In the genomic region with DNA sequence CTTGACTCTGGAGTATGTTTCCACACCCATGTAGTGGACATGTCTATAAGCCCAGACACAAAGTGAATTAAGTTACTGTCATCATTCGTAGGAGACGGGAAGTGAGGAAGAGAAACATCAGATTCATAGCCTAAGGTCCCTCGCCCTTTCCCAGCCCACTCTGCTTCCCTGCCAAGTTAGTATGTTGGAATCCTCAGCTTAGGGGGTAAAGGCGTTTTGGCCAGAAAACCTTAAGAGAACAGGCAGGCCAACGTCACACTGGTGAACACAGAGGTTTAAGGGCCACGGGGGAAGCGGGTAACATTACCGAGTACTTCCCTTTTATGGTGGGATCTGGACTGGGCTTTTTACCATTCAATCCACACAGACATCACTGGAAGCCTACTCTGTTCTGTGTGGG, we compare ENCODE assay signal across 25 mouse cellular contexts. TPM values are rescaled to one million over a fixed set of nuclear protein-coding genes. Genes with fewer than 3 reads are reported as not detected.
DNase-seq lines count a peak whose midpoint lies in the region; ATAC-seq and TF ChIP-seq lines count a peak whose summit lies in the region.
"Had no signal": no experiment of that assay in that cellular context is flagged by ENCODE, and none has a peak within 500 bp of the region (broad histone marks: within the 10 kb centered on the region; RNA-seq: fewer than 3 reads in every experiment).

No protein-coding gene starts in this region.

- H3K4me3 ChIP-seq in kidney, adult 2 months (ENCODE audit: insufficient read depth, low read depth, low read length) = peak overlapping the region; percentile 83
- no peak overlapping the region for H3K4me3 ChIP-seq in kidney, embryonic 15.5 days (replicated peaks)
- peak overlapping the region; percentile 72 for H3K4me3 ChIP-seq in lung, adult 2 months (replicated peaks; ENCODE audit: extremely low read depth, low read depth, low read length)
- peak overlapping the region; percentile 81 for H3K4me3 ChIP-seq in brown adipose tissue, adult 24 weeks (ENCODE audit: insufficient read depth, low read depth, low read length)
- H3K4me3 ChIP-seq: forebrain, embryonic 15.5 days; hindbrain, embryonic 12.5 days; limb, embryonic 12.5 days; midbrain, embryonic 12.5 days had no signal

- no peak for DNase-seq in kidney, adult 2 months
- no peak for DNase-seq in lung, adult 2 months
- DNase-seq in lung, adult 18-20 months = no peak
- DNase-seq in right cerebral cortex, adult 18-20 months = no peak
- DNase-seq: adrenal gland, adult 8-10 months; cerebellum, adult 9-11 months; gastrocnemius, postnatal 36 days; heart, postnatal 10 days; kidney, adult 18-20 months; kidney, postnatal 10 days; right cerebral cortex, postnatal 14 days; spleen, adult 18-20 months; thymus, postnatal 25 days had no signal

- no peak overlapping the region for H3K9ac ChIP-seq in kidney, embryonic 15.5 days
- H3K9ac ChIP-seq: forebrain, embryonic 15.5 days; hindbrain, embryonic 12.5 days; limb, embryonic 12.5 days; midbrain, embryonic 12.5 days had no signal

- H3K27me3 ChIP-seq in kidney, adult 2 months (replicated peaks; ENCODE audit: control insufficient read depth, insufficient read depth, low read length) = no peaks in the 10 kb centered on the region
- peaks cover 46% of the 10 kb centered on the region for H3K27me3 ChIP-seq in kidney, embryonic 15.5 days

- peak overlapping the region; percentile 81 for H3K27ac ChIP-seq in kidney, adult 2 months (ENCODE audit: insufficient read depth, low read depth, low read length)
- H3K27ac ChIP-seq in kidney, embryonic 15.5 days = no peak overlapping the region
- H3K27ac ChIP-seq in brown adipose tissue, adult 24 weeks (replicated peaks; ENCODE audit: low read depth, low read length) = peak overlapping the region; percentile 88
- H3K27ac ChIP-seq: embryonic facial prominence, embryonic 10.5 days; forebrain, embryonic 15.5 days; hindbrain, embryonic 12.5 days; limb, embryonic 12.5 days; midbrain, embryonic 12.5 days had no signal

- H3K36me3 ChIP-seq in kidney, adult 2 months (ENCODE audit: control insufficient read depth, insufficient read depth, low read length) = no peaks in the 10 kb centered on the region; the same call in 1 of the 2 replicates
- H3K36me3 ChIP-seq in kidney, embryonic 15.5 days = no peaks in the 10 kb centered on the region
- H3K36me3 ChIP-seq: embryonic facial prominence, embryonic 10.5 days; forebrain, embryonic 15.5 days; hindbrain, embryonic 12.5 days; limb, embryonic 12.5 days; midbrain, embryonic 12.5 days had no signal

- H3K9me3 ChIP-seq in kidney, embryonic 15.5 days (replicated peaks) = no peaks in the 10 kb centered on the region
- H3K9me3 ChIP-seq: embryonic facial prominence, embryonic 10.5 days; forebrain, embryonic 15.5 days; hindbrain, embryonic 12.5 days; limb, embryonic 12.5 days; midbrain, embryonic 12.5 days had no signal

- no peak for TF ChIP-seq POLR2A in kidney, adult 2 months (IDR thresholded peaks at IDR 0.05; ENCODE audit: low read depth, low read length)
- no peak for TF ChIP-seq POLR2A in lung, adult 2 months (IDR thresholded peaks at IDR 0.05; ENCODE audit: borderline replicate concordance, extremely low read depth, low read depth, low read length)

- no peak for TF ChIP-seq CTCF in kidney, adult 2 months (conservative IDR thresholded peaks at IDR 0.05; ENCODE audit: insufficient read depth, insufficient read length, low read depth, low read length)
- no peak for TF ChIP-seq CTCF in lung, adult 2 months (IDR thresholded peaks at IDR 0.05; ENCODE audit: insufficient read depth, low read length)

- H3K4me1 ChIP-seq in kidney, adult 2 months (ENCODE audit: control insufficient read depth, insufficient read depth, low read length) = peaks cover 6% of the 10 kb centered on the region; the same call in 1 of the 2 replicates
- H3K4me1 ChIP-seq in kidney, embryonic 15.5 days = peaks cover 8% of the 10 kb centered on the region; the same call in 1 of the 2 replicates
- H3K4me1 ChIP-seq in lung, adult 2 months (ENCODE audit: control insufficient read depth, insufficient read depth, low read length) = peaks cover 4% of the 10 kb centered on the region; the same call in 1 of the 2 replicates
- no peaks in the 10 kb centered on the region for H3K4me1 ChIP-seq in brown adipose tissue, adult 24 weeks (ENCODE audit: control insufficient read depth, insufficient read depth, insufficient read length, low read length)

- no peak for ATAC-seq in kidney, embryonic 15.5 days (replicated peaks; ENCODE audit: low FRiP score)
- peak; percentile 24 for ATAC-seq in granulocyte monocyte progenitor cell, adult 5-6 weeks (replicated peaks; ENCODE audit: poor library complexity, severe bottlenecking)
- no peak for ATAC-seq in CD4-positive, CD25-positive, alpha-beta regulatory T cell, adult 4 months
- ATAC-seq: activated CD4-positive, CD25-positive, alpha-beta regulatory T cell, adult 4 months; forebrain, embryonic 15.5 days had no signal

- H3K4me2 ChIP-seq in kidney, embryonic 15.5 days = no peak overlapping the region
- H3K4me2 ChIP-seq: forebrain, embryonic 15.5 days; heart, embryonic 11.5 days; hindbrain, embryonic 12.5 days; limb, embryonic 12.5 days; midbrain, embryonic 12.5 days had no signal

- WGBS in kidney, adult 2 months = 74% methylated on average over 8 of the region's 8 CpGs
- 84% methylated on average over 8 of the region's 8 CpGs for WGBS in kidney, embryonic 15.5 days
- WGBS in lung, adult 2 months = 63% methylated on average over 8 of the region's 8 CpGs

RNA-seq across cellular contexts. Expression of gene Adap2, which starts 1.6 kb away (rescaled TPM):
- polyA plus RNA-seq in kidney, adult 2 months (2012; rRNA removed) = 25.9 and 26.8 TPM in 2 replicates
- 2.3 and 2.7 TPM in 2 replicates for polyA plus RNA-seq in kidney, embryonic 15.5 days (2015; fragmentation: Nextera tagmentation; extraction: Ambion mirVana)
- polyA plus RNA-seq in lung, adult 2 months (2012; rRNA removed) = 7.0 and 18.2 TPM in 2 replicates
- 2.9 and 5.8 TPM in 2 replicates for polyA plus RNA-seq in brown adipose tissue, adult 24 weeks (2012; ENCODE audit: insufficient read depth, insufficient read length, missing spikeins)
- total RNA-seq in granulocyte monocyte progenitor cell, adult 5-6 weeks (2014; fragmentation: Nextera tagmentation) = not detected in 2 replicates
- not detected in 2 replicates for total RNA-seq in granulocyte monocyte progenitor cell, adult 5-6 weeks (2017)
- under 1 TPM in 1 of 2 experiments, not detected in 1; 0.17 TPM for polyA plus RNA-seq in CD4-positive, CD25-positive, alpha-beta regulatory T cell, adult 4 months (2017; shearing (Covaris generic))
- total RNA-seq: common myeloid progenitor, adult 5-6 weeks had no signal

RNA-seq across cellular contexts. Expression of gene Tefm, which starts 13.6 kb away (rescaled TPM):
- polyA plus RNA-seq in kidney, adult 2 months (2012; rRNA removed) = 10.2 and 12.3 TPM in 2 replicates
- polyA plus RNA-seq in kidney, embryonic 15.5 days (2015; fragmentation: Nextera tagmentation; extraction: Ambion mirVana) = 36.3 and 36.8 TPM in 2 replicates
- polyA plus RNA-seq in lung, adult 2 months (2012; rRNA removed) = 2.7 and 4.3 TPM in 2 replicates
- 35.2 and 39.9 TPM in 2 replicates for polyA plus RNA-seq in brown adipose tissue, adult 24 weeks (2012; ENCODE audit: insufficient read depth, insufficient read length, missing spikeins)
- 23.9 and 27.3 TPM in 2 replicates for total RNA-seq in granulocyte monocyte progenitor cell, adult 5-6 weeks (2014; fragmentation: Nextera tagmentation)
- total RNA-seq in granulocyte monocyte progenitor cell, adult 5-6 weeks (2017) = 23.1 and 23.8 TPM in 2 replicates
- polyA plus RNA-seq in CD4-positive, CD25-positive, alpha-beta regulatory T cell, adult 4 months (2017; shearing (Covaris generic)) = 10 to 100 TPM; 26.0 to 35.7 TPM

RNA-seq across cellular contexts. Expression of gene Rnf135, which starts 28.1 kb away (rescaled TPM):
- polyA plus RNA-seq in kidney, adult 2 months (2012; rRNA removed) = 7.0 and 7.6 TPM in 2 replicates
- polyA plus RNA-seq in kidney, embryonic 15.5 days (2015; fragmentation: Nextera tagmentation; extraction: Ambion mirVana) = 10.1 and 11.6 TPM in 2 replicates
- 8.1 and 9.4 TPM in 2 replicates for polyA plus RNA-seq in lung, adult 2 months (2012; rRNA removed)
- 4.2 and 4.3 TPM in 2 replicates for polyA plus RNA-seq in brown adipose tissue, adult 24 weeks (2012; ENCODE audit: insufficient read depth, insufficient read length, missing spikeins)
- 11.1 and 11.8 TPM in 2 replicates for total RNA-seq in granulocyte monocyte progenitor cell, adult 5-6 weeks (2014; fragmentation: Nextera tagmentation)
- total RNA-seq in granulocyte monocyte progenitor cell, adult 5-6 weeks (2017) = 3.3 and 6.4 TPM in 2 replicates
- 10 to 100 TPM in 1 of 2 experiments, 1 to 10 TPM in 1; 8.4 to 11.3 TPM for polyA plus RNA-seq in CD4-positive, CD25-positive, alpha-beta regulatory T cell, adult 4 months (2017; shearing (Covaris generic))

RNA-seq across cellular contexts. Expression of gene Rhot1, which starts 53.3 kb away (rescaled TPM):
- 13.7 and 18.3 TPM in 2 replicates for polyA plus RNA-seq in kidney, adult 2 months (2012; rRNA removed)
- polyA plus RNA-seq in kidney, embryonic 15.5 days (2015; fragmentation: Nextera tagmentation; extraction: Ambion mirVana) = 53.3 and 54.8 TPM in 2 replicates
- 8.7 and 14.9 TPM in 2 replicates for polyA plus RNA-seq in lung, adult 2 months (2012; rRNA removed)
- 40.7 and 54.8 TPM in 2 replicates for polyA plus RNA-seq in brown adipose tissue, adult 24 weeks (2012; ENCODE audit: insufficient read depth, insufficient read length, missing spikeins)
- total RNA-seq in granulocyte monocyte progenitor cell, adult 5-6 weeks (2014; fragmentation: Nextera tagmentation) = 49.8 and 54.1 TPM in 2 replicates
- total RNA-seq in granulocyte monocyte progenitor cell, adult 5-6 weeks (2017) = 44.8 and 58.0 TPM in 2 replicates
- polyA plus RNA-seq in CD4-positive, CD25-positive, alpha-beta regulatory T cell, adult 4 months (2017; shearing (Covaris generic)) = 10 to 100 TPM; 25.1 to 28.2 TPM
